Mouse (Mus musculus) common myeloid progenitor, adult 5-6 weeks (primary cell): Measurements from ENCODE around the gene Grip1. TPM values are rescaled to one million over a fixed set of nuclear protein-coding genes. Genes with fewer than 3 reads are reported as not detected.

Experiments used
- ATAC-seq: replicated peaks from 2 replicates; pipeline ENCODE4 v1.8.0; 2016; ENCODE audit warnings: low read depth, mild to moderate bottlenecking, moderate TSS enrichment, inconsistent platforms; ENCODE audit not compliant: poor library complexity, severe bottlenecking
- total RNA-seq: library from RNA; stranded (forward); fragments of 200-1000, 187-1606 nt; gene quantifications from 2 replicates; pipeline ENCODE4 v1.2.3, GENCODE M21; 2017

Gene Grip1
- total RNA-seq, 1 experiment from 2014 or later = not detected

- ATAC-seq = peak; percentile 83
Measured at GRCm38 (mm10) chr10:119885563-119885962, 431.9 kb downstream of the Grip1 start.

GRCm38 (mm10) chr10:119886681-119887080 lies 433.1 kb downstream of the Grip1 start:
- no peak for ATAC-seq

- no peak for ATAC-seq
Measured at GRCm38 (mm10) chr10:119902754-119903153, 449.1 kb downstream of the Grip1 start.

GRCm38 (mm10) chr10:119906869-119907268 lies 453.2 kb downstream of the Grip1 start:
- no peak for ATAC-seq

GRCm38 (mm10) chr10:119917995-119918394 lies 464.4 kb downstream of the Grip1 start:
- ATAC-seq = no peak

- ATAC-seq = no peak
Measured at GRCm38 (mm10) chr10:119927963-119928362, 474.3 kb downstream of the Grip1 start.

- ATAC-seq = no peak
Measured at GRCm38 (mm10) chr10:119928921-119929320, 475.3 kb downstream of the Grip1 start.

- 0 out of 2 replicates have a peak, but pooled peaks have one; percentile 63 for ATAC-seq
Measured at GRCm38 (mm10) chr10:119932794-119933193, 479.2 kb downstream of the Grip1 start.

GRCm38 (mm10) chr10:119933362-119933761 lies 479.7 kb downstream of the Grip1 start:
- ATAC-seq = no peak

- ATAC-seq = no peak
Measured at GRCm38 (mm10) chr10:119935231-119935630, 481.6 kb downstream of the Grip1 start.

- no peak for ATAC-seq
Measured at GRCm38 (mm10) chr10:119937481-119937880, 483.9 kb downstream of the Grip1 start.

GRCm38 (mm10) chr10:119943906-119944305 lies 490.3 kb downstream of the Grip1 start:
- no peak for ATAC-seq

GRCm38 (mm10) chr10:119951460-119951859 lies 497.8 kb downstream of the Grip1 start:
- ATAC-seq = no peak

GRCm38 (mm10) chr10:119957260-119957955 lies 503.8 kb downstream of the Grip1 start:
- ATAC-seq = no peak

GRCm38 (mm10) chr10:119960915-119961314 lies 507.3 kb downstream of the Grip1 start:
- no peak for ATAC-seq

- no peak for ATAC-seq
Measured at GRCm38 (mm10) chr10:119966321-119966720, 512.7 kb downstream of the Grip1 start.

GRCm38 (mm10) chr10:119979396-119979795 lies 525.8 kb downstream of the Grip1 start:
- no peak for ATAC-seq

- no peak for ATAC-seq
Measured at GRCm38 (mm10) chr10:119980032-119980431, 526.4 kb downstream of the Grip1 start.

- no peak for ATAC-seq
Measured at GRCm38 (mm10) chr10:119984299-119984698, 530.7 kb downstream of the Grip1 start.

GRCm38 (mm10) chr10:119998475-119998874 lies 544.8 kb downstream of the Grip1 start:
- ATAC-seq = no peak

GRCm38 (mm10) chr10:120002149-120002548 lies 548.5 kb downstream of the Grip1 start:
- ATAC-seq = no peak

GRCm38 (mm10) chr10:120004096-120004495 lies 550.5 kb downstream of the Grip1 start:
- no peak for ATAC-seq
